Mouse (Mus musculus): Measurements from ENCODE around the gene Syt12. TPM values are rescaled to one million over a fixed set of nuclear protein-coding genes. Genes with fewer than 3 reads are reported as not detected.

The Syt12 gene
- total RNA-seq, 1 experiment from 2014 or later = 41.1 TPM

DNA sequence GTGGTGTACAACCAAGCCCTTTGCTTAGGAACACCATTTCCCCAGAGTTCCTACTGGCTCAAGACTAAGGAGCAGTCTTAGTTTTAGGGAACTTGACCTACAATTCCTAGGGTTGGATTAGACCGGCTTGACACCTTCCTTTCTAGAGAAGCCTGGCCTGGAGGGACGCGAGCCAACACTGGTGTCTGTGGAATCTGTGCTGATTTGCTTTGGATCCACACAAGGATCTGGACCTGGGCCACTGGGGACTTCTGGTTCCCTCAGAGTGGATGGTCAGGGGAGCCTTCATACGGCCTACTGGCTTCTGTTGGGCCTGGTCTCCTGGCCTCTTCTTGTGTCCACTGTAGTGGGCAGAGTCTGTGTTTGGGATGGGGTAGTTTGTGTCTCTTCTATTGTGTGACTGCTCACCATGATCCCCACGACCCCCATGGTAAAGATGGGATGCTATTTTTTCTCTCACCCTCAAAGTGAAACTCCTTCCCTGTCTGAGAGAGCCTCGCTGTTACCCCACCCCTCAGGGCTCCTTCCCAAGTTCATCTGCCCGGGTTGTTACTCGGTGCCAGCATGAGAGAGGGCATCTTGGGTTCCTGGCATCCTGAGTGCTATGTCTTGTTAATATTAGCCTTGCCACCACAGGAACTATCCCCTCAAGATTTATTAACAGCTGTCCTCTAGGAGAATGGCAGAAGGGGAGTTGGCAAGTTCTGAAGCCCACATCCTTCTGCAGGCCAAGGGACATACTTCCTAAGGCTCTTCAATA is 30.4 kb downstream of the Syt12 start:
- DNase-seq = no peak

DNA sequence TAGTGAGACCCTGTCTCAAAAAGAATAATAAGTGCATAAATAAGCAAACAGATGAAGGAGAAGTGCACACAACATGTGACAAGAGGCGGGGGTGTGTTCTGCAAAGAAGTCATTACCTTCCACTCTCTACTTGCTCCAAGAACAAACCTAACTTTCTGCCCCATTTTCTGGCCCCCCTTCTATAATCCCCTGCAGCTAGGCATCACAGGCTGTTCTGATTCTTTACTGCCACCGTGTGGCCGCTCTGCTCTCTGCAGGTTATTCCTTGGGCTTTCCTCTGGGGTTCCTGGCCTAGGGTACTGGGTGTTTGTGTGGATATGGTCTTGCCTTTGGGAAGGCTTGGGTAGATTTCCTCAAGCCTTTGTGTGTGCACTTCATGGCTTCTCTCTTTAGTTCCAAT is 34.8 kb downstream of the Syt12 start:
- peak; percentile 80 for DNase-seq

DNA sequence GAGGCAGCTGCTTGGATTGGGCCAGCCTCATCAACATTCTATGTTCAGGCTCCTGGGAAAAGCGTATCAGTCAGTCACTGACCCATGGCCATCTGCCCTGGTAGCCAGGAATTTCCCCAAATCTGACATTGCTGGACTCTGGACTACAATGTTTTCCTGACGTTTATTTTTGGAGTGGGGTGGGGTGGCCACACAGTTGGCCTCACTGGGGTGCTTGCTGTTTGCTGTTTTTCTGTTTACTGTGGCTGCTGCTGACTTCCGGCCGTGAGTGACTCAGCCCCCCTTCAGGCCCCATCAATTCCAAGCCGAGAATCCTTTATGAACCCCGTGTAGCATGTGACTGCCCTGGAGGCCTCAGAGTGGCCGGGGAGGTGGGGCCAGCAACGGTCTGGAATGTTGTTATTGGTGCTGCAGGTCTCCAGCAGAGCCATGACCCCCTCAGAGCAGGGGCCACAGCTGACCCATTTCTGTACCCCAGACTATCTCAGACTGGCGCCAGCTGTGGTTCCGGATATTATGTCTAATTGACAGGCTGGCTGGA is 35.6 kb downstream of the Syt12 start:
- DNase-seq = peak; percentile 60

DNA sequence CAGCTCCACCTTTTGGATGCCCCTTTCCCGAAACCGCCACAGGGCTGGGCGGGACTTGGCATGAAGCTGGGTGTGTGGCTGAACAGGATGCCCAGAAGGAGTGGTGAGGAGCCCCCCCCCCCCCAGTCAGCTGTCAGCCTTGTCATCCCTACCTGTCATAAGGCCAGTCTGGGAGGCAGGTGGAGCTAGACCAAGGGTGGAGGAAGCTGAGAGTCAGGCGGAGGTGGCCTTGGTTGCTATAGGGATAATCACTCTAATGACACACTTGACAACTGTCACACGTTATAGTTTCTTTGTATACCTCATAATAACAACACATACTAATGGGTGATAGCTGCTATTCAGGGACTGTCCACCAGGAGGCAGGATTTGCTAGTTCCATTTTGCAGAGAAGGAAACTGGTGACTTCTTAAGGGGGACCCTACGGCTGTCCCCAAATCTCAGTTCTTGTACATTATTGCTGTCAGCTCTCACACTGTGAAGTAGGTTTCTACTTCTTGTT is 36.1 kb downstream of the Syt12 start:
- DNase-seq = peak; percentile 74

DNA sequence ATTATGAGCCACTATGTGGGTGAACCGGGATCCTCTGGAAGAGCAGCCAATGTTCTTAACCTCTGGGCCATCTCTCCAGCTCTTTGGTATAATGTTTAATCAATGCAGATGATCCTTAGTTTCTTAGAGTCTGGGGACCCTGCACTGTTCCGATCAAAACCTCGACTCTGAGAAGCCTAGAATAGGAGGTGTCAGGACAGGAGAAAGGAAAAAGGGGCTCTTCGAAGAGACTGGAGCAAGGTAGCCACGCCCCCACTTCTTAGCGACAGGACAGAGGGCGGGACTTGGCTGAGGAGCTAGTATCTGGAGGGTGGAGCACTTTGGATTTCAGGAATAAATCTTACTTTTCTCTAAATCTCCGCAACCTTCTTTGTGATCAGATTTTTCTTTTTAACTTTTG is 37.0 kb downstream of the Syt12 start:
- peak; percentile 77 for DNase-seq

DNA sequence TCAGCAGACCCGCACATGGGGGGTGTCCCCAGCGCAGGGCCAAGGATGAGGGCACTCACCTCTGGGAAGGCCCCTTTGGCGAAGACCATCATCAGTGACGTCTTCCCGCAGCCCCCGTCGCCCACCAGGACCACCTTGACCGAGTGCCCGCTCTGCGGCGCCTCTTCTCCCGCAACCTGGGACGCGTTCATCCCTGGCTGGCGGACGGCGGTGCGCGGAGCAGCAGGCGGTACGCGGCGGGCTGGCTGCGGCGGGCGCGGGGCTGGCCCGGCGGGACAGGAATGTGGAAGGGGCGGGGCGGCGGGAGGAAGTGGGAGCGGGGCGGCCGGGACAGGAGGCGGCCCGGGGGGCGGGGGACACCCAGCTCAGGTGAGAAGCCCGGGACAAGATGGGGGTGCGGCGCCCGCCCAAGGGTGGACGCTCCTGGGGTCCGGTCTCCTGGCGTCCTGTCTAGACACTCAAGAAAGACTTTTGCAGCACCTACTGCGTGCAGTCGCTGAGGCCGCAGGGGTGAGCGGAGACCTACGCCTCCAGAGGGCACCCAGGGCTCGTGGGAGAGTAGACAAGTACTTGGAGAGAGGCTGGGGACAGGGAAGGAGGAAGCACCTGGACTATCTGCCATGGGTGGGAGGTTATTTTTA is 38.0 kb downstream of the Syt12 start, which contains the start of gene Rhod:
Gene Rhod, minus strand, starts transcription at position 272 of the 641 bp plus-strand sequence.
- peak; percentile 88 for DNase-seq

DNA sequence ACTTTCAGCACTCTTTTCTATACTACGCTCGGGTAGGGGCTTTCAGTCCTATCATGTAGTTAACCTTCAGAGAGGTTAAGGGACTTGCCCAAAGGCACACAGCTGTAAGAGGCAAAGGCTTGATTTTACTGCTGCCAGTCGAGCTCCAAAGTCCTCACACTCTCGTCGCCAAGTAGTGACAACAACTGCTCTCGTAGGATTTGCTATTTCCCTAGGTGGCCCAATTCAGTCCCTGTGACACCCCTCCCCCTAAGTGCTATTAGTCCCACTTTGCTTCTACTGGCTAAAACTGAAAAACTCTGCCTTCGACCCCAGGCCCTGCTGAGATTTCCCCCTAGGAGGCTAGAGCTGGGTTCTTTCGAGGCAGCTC is 38.5 kb downstream of the Syt12 start:
- DNase-seq = no peak

DNA sequence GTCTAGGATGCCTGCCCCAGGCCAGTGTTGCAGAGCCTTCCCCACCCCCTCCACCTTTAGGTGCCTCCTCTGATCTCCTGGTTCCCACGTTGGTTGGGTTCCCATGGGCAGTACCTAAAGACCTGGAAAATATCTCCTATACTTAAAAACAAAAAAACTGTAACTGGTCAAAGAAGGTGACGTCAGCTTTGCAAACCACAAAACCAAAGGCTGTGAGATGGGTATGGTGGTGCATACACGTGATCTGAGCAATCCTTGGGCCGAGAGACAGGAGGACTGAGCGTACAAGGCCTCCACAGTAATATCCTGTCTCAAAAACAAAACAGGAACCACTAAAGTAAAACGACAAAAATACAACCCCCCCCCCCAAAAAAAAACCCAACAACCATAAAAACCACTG is 39.4 kb downstream of the Syt12 start:
- no peak for DNase-seq

DNA sequence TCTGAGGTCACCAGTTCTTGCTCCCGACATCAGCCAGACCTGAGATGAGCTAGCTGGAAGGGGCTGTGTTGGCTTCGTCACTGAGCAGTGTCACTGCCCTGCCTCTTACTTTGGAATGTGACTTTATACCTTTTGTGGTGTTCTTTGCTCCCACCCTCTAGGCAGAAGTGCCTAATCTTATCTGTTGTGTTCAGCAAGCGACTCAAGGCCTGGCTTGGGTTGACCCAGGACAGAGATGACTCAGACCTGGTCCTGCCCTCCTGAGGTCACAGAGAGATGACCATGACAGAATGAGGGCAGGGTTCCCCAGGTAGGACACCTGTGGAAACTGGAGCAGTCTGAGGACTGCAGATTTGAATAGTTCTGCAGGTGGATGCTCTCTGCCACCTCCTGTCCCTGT is 41.0 kb downstream of the Syt12 start:
- DNase-seq = no peak

DNA sequence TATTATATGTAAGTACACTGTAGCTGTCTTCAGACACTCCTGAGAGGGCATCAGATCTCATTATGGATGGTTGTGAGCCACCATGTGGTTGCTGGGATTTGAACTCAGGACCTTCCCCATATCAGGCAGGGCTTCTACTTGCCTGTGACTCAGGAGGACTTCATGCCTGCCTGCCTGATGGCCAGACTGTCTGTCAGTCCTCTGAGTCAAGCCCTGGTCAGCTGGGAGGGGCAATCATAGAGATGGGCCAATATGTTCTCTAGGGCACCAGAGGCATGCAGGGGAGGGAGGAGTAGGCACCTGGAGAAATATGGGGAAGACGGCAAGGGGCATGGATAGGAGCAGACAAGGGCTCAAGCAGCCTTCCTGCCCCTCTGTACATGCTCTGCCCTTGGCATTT is 42.2 kb downstream of the Syt12 start:
- DNase-seq = no peak

DNA sequence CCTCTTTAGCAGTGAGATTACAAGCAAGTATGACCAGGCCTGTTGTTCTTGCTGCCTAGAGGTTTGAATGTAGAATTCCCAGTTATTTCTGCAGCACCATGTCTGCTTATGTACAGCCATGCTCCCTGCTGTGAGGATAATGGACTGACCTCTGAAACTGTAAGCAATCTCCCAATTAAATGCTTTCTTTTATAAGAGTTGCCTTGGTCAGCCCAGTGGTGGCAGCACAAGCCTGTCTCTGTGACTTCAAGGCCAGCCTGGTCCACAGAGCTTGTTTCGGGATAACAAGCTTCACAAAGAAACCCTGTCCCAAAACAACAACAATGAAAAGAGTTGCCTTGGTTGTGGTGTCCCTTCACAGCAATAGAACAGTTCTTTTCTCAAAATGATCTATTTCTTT is 43.5 kb downstream of the Syt12 start:
- no peak for DNase-seq

DNA sequence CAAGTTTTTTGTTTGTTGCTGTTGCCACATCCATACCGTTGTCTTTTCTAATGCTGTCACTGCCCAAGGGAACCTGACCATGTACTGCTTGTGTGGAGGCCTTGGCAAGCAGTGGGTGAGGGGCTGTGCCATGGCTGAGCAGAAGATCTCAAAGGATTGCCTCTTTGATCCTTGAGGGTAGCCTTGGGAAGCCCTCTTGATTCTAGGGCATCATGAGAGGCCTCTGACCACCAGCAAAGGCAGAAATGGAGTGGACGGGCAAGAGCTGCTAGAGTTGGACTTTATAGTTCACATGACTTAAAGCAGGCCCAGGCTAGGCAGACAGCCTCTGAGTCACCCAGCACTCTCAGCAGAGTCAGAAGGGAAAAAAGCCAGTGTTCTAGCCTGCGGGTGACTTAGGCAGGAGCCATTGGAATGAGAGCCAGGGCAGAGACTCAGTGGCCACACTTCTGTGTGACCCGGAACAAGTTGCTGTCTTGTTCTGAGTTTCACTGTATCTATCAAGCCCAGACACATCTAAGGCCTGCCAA is 47.1 kb downstream of the Syt12 start:
- DNase-seq = no peak

DNA sequence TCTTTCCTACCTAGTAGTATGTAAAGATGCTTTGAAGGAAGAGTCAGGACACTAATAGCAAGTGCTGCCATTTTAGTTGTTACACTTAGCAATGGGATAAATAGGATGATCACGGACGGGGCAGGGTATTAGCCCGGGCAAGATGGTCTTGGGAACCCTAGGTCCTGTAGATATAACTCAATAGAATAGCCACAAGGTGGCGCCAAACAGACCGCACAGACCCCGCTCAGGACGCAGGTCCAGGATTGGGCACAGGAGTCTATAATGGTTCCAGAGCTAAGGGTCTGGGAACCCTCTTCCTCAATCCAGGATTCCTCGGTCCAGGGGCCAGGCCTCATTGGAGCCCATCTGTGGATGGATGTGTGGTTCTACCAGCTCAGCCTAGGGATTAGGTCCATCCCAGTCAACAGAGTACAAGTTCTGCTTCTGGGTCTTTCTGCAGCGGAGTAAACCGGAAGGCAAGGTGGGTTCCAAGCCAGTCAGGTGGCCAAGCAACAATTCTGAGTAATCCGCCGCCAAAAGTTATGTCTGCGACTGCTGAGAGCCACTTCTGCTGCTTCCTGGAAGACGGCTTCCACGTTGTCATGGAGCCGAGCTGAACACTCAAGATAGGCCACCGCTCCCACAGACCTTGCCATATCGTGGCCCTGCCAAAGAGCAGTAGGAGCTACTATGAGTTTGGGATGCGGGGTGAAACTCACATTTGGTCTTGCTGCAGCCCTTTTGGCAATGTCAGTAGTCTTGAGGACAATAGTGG is 51.5 kb downstream of the Syt12 start:
- DNase-seq = peak; percentile 66

DNA sequence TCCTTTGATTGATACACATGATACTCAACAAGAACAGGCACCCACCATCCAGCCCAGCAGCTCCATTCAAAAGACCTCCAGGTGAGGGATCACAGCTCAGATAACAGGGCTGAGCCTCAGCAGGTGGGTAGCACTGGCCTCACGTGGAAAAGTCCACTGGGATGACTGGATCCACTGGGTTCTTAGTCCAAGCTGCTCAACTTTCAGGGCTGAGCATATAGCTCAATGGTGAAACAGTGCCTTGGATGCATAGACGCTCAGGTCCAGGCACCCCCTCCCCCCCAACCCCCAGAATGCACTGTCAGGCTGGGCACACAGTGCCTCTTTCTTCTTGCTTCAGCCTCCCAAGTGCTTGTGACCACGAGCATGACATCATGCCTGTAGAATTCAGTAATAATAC is 54.2 kb downstream of the Syt12 start:
- DNase-seq = no peak

DNA sequence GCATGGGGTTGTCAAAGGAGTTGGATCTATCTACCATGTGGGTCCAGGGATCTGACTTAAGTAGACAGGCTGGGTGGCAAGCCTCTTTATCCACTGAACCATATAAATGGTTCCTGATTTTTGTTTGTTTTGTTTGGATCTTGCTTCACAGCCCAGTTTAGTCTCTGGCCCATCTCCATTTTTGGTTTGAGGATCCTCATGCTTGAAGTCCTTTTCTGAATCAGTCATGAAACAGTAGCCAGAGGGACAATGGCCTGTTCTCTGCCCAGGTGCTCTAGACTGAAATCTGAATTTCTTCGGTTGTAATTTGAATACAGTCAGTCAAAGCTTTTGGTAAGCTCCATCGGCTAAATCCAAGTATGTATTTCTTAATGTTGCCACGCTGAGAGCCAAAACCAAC is 54.7 kb downstream of the Syt12 start:
- no peak for DNase-seq

DNA sequence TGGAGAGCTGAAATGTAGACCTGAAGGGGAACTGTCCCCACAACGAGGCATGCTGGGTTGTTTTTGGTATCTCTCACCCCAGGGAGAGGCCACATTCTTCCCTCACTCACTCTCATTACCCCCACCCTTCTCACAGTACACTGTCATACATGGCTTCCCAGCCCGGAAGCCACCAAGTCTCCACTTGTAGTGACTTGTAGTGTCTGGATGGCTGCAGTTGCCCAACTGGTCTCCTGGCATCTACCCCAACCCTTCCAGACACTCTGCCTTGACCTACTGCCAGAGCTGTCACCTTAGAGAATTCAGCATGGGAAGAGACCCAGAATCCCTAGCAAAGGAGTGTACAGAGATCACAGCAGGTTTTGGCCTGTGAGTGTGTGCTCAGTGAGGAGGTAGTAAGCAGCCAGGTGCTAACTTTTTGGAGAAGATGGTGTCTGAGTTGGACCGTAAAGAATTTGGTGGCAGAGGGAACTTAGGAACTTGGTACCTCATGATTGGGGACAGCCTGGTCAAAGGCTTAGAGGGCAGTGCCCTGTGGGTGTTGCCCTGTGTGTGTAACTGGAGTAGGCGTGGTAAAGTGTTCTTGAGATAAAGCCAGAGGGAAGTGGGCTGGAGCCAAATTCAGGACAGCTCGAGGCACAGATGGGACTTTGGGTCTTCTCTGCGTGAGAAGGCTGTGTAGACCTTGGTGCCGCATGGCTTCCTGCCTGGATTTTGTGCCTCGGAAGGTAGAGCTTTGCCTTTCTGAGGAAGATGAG is 56.9 kb downstream of the Syt12 start:
- peak; percentile 29 for DNase-seq

DNA sequence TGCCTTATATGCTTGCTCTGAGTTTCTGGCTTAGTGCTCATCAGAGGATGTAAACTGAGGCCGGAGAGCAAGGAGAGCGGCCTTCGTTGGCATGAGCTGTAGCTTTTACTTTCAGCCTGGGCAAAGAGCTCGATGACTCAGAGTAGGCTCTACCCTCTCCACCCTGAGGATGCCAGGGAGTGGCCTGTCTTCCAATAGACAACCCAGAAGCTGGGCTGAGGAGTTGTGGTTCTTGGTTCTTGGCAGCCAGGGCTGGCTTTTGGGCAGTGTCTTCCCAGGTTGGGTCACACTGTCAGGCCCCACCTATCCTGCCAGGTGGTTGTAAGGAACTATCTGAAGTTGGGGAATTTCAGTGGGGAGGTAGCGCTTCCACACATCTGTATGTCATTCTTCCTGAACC is 57.5 kb downstream of the Syt12 start:
- no peak for DNase-seq

DNA sequence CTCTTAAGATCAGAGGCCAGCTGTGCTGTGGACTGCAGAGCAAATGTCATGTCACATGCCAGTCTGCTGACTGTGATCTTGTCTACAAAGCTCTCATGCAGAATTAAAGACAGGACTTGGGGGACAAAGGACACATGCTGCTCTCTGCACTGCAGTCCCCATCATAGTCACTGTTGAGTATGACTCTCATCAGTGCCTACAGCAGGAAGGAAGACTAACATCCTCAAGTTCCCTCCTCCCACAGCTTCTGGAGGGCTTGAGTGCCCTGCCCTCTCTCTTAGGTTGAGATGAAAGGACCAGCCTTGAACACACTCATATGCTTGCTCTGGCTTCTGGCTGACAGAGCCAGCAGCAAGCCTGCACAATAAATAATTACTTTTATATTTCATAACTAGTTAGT is 59.5 kb downstream of the Syt12 start:
- DNase-seq = no peak

DNA sequence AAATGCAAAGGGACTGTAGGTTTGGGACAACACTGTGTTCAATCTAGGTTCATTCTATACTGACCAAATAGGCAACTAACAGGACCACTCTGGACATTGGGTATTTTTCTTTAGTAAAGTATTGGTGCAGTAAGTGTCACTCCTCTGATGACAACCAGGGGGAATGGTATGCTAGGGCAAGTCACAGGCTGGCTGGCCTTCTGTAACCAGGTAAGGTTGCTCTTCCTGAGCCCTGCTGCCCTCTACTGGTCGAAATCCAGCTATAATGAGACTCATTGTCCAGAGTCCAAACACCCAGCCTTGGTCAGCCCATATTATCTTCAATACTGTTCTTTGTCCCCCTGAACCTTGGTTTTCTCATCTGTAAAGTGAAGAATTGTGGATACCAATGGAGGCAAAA is 60.1 kb downstream of the Syt12 start:
- DNase-seq = peak; percentile 85

DNA sequence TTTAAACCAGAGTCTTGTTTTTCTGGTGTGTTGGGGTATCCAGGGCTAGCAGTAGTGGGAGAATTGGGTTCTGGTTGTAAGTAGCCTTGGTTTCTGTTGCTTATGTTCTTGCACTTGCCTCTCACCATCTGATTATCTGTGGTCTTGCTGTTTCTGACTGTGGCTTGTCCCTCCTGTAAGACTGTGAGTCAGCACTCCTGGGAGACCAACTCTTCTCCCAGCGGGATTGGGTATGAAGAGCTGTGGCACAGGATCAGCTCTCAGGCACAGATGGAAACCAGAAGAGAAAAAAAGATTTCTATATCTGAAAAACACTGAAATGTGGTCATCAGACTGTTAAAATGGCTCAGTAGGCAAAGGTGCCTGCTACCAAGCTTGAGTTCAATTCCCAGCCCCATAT is 62.6 kb downstream of the Syt12 start:
- no peak for DNase-seq

DNA sequence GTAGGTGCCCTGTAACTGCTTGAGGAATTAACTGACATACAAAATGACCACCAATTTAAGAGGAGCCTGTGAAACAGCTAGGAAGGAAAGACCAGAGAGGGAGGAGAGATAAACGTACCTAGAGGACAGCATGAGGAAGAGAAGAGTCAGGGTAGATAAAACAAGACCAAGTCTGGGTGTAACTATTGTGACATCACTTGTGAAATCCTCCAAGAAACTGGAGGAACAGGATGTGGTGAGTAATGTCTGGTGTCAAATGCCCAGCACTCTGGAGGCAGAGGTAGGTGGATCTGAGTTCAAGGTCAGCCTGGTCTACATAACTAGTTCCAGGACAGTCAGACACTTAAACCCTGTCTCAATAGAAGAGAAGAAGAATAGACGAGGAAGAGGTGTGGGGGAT is 68.2 kb downstream of the Syt12 start:
- peak; percentile 38 for DNase-seq

DNA sequence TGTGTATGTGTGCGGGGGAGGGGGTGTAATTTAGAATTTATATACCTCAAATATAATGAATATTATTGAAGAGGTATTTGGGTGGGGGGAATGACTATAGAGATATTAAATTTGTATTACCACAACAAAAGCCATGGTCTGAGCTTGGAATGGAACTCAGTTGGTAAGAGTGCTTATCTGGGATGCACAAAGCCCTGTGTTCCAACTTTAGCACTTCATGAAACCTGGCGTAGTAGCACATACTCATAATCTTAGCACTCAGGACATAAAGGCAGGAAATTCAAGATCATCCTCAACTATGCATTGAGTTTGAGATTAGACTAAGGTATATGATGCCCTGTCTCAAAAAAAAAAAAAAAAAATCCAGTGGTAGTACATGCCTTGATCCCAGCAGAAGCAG is 72.4 kb downstream of the Syt12 start:
- DNase-seq = no peak
